Mouse (Mus musculus) forebrain, embryonic 15.5 days (tissue): Measurements from ENCODE around the gene Gm20431. TPM values are rescaled to one million over a fixed set of nuclear protein-coding genes. Genes with fewer than 3 reads are reported as not detected.

Experiments used
- ATAC-seq: fragments of 200-750 bp; cut with Nextera tagmentation; replicated peaks from 2 replicates; pipeline ENCODE4 v1.8.0; 2017; ENCODE audit warnings: mild to moderate bottlenecking, moderate TSS enrichment, moderate library complexity
- H3K27ac ChIP-seq: fragments of 300-500 bp; sonication (generic); replicated peaks from 2 replicates; pipeline ENCODE4 v1.5.1; 2015; ENCODE audit warnings: mild to moderate bottlenecking, inconsistent platforms
- H3K27me3 ChIP-seq: fragments of 300-500 bp; sonication (generic); 2 replicates; pipeline ENCODE4 v1.6.1; 2015; ENCODE audit warnings: inconsistent platforms
- H3K36me3 ChIP-seq: fragments of 300-500 bp; sonication (generic); 2 replicates; pipeline ENCODE4 v1.6.1; 2015; ENCODE audit warnings: mild to moderate bottlenecking, inconsistent platforms
- H3K4me1 ChIP-seq: fragments of 300-500 bp; sonication (generic); 2 replicates; pipeline ENCODE4 v1.6.1; 2015; ENCODE audit warnings: inconsistent platforms
- H3K4me2 ChIP-seq: fragments of 300-500 bp; sonication (generic); replicated peaks from 2 replicates; pipeline ENCODE4 v1.6.1; 2015; ENCODE audit warnings: mild to moderate bottlenecking, inconsistent platforms
- H3K4me3 ChIP-seq: fragments of 300-500 bp; sonication (generic); 2 replicates; pipeline ENCODE4 v1.5.1; 2015; ENCODE audit warnings: mild to moderate bottlenecking, inconsistent platforms
- H3K9ac ChIP-seq: fragments of 300-500 bp; sonication (generic); replicated peaks from 2 replicates; pipeline ENCODE4 v1.6.1; 2015; ENCODE audit warnings: mild to moderate bottlenecking, inconsistent platforms
- H3K9me3 ChIP-seq: fragments of 300-500 bp; sonication (generic); 2 replicates; pipeline ENCODE4 v1.6.1; 2016; ENCODE audit warnings: inconsistent platforms
- WGBS: fragments of 180-500 bp; shearing (Covaris S2); methylation state at CpG from one replicate; pipeline ENCODE4 v1.1.7; 2015; ENCODE audit warnings: mixed read lengths; 5-methylcytosine and 5-hydroxymethylcytosine counted together
- polyA plus RNA-seq: library from polyadenylated mRNA; unstranded; fragments of >200 nt; fragmentation: Nextera tagmentation; extraction: Ambion mirVana; gene quantifications from 2 replicates; pipeline ENCODE4 v1.2.1, GENCODE M21; 2015

The Gm20431 gene
- polyA plus RNA-seq, 1 experiment from 2014 or later = 12.3 TPM

- no peaks in the 10 kb centered on the region for H3K9me3 ChIP-seq
- H3K4me1 ChIP-seq = no peaks in the 10 kb centered on the region
- no peak overlapping the region for H3K27ac ChIP-seq
- no peaks in the 10 kb centered on the region for H3K36me3 ChIP-seq
- ATAC-seq = no peak
- H3K27me3 ChIP-seq = no peaks in the 10 kb centered on the region
- H3K4me2 ChIP-seq = no peak overlapping the region
- 20% methylated on average over 8 of the region's 8 CpGs for WGBS
- no peak overlapping the region for H3K9ac ChIP-seq
- H3K4me3 ChIP-seq = no peak overlapping the region
Measured at GRCm38 (mm10) chr2:167586041-167586440, 75.3 kb downstream of the Gm20431 start.

DNA sequence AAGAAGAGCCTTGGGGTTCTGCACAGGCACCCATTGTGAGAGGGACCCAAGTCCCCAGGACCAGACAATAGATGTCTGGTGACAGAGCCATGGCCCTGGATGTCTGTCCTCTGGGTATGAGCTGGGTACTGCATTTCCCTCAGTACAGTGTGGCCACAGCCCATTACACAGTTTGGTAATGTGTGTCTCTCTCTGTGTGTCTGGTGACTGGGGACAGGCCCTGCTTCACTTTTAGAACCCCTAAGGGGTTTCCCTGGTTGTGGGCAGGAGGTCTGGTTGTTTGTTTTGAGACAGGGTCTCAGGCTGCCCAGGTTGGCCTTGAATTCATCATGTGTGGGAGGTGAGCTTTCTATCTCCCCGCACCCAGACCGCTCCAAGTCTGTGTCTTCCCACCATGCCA is 76.0 kb downstream of the Gm20431 start:
- ATAC-seq = no peak
- WGBS = 75% methylated on average over 2 of the region's 2 CpGs
- Histone ChIP-seq H3K27me3 (no peaks in the 10 kb centered on the region), H3K4me2 (no peak overlapping the region), H3K4me3 (no peak overlapping the region), H3K36me3 (no peaks in the 10 kb centered on the region), H3K4me1 (no peaks in the 10 kb centered on the region), H3K27ac (no peak overlapping the region), H3K9ac (no peak overlapping the region), H3K9me3 (no peaks in the 10 kb centered on the region)

GRCm38 (mm10) chr2:167583161-167583952 is 77.9 kb downstream of the Gm20431 start:
- 60% methylated on average over 10 of the region's 10 CpGs for WGBS
- no peak for ATAC-seq
- H3K36me3 ChIP-seq = no peaks in the 10 kb centered on the region
- no peak overlapping the region for H3K4me2 ChIP-seq
- no peak overlapping the region for H3K9ac ChIP-seq
- H3K9me3 ChIP-seq = no peaks in the 10 kb centered on the region
- no peaks in the 10 kb centered on the region for H3K4me1 ChIP-seq
- no peak overlapping the region for H3K4me3 ChIP-seq
- H3K27ac ChIP-seq = no peak overlapping the region
- no peaks in the 10 kb centered on the region for H3K27me3 ChIP-seq

- H3K9ac ChIP-seq = no peak overlapping the region
- H3K4me2 ChIP-seq = no peak overlapping the region
- H3K9me3 ChIP-seq = no peaks in the 10 kb centered on the region
- no peak for ATAC-seq
- no peak overlapping the region for H3K27ac ChIP-seq
- H3K36me3 ChIP-seq = no peaks in the 10 kb centered on the region
- H3K4me3 ChIP-seq = no peak overlapping the region
- no peaks in the 10 kb centered on the region for H3K4me1 ChIP-seq
- H3K27me3 ChIP-seq = no peaks in the 10 kb centered on the region
- WGBS = 36% methylated on average over 5 of the region's 5 CpGs
Measured at GRCm38 (mm10) chr2:167578521-167578920, 82.8 kb downstream of the Gm20431 start.

DNA sequence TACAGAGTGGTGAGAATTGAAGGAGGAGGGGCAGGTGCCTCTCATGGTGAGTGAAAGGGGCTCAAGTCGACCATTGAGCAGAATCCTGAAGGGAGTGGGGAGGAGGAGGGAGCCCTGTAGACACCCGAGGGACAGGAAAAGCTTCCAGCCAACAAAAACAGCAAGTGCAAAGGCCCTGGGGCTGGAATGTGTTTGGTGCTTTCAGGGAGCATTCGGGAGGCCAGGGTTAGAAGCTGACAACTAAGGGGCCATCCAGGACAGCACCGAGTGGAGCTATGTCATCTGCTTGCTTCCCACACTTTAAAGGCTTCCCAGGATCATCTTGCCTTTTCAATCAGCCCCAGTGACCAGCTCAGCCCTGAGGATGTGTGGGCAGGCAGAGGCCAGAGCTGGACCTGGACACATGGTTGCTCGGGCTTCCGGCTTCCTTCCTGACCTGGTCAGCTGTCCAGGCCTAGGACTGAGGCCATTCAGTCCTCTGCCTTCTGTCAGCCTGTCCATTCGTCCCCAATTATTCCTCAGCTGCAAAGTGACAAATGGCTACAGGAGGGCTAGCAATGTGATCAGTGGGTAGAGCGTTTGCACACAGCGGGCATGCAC is 84.0 kb downstream of the Gm20431 start:
- no peak overlapping the region for H3K9ac ChIP-seq
- no peaks in the 10 kb centered on the region for H3K36me3 ChIP-seq
- 70% methylated on average over 9 of the region's 9 CpGs for WGBS
- no peak overlapping the region for H3K4me2 ChIP-seq
- H3K27me3 ChIP-seq = no peaks in the 10 kb centered on the region
- H3K9me3 ChIP-seq = no peaks in the 10 kb centered on the region
- H3K4me3 ChIP-seq = no peak overlapping the region
- no peak for ATAC-seq
- H3K27ac ChIP-seq = no peak overlapping the region
- H3K4me1 ChIP-seq = no peaks in the 10 kb centered on the region

GRCm38 (mm10) chr2:167576121-167576620 is 85.1 kb downstream of the Gm20431 start:
- no peak for ATAC-seq
- 91% methylated on average over 8 of the region's 8 CpGs for WGBS
- H3K36me3 ChIP-seq = no peaks in the 10 kb centered on the region
- no peak overlapping the region for H3K4me3 ChIP-seq
- H3K4me1 ChIP-seq = no peaks in the 10 kb centered on the region
- H3K27ac ChIP-seq = no peak overlapping the region
- no peaks in the 10 kb centered on the region for H3K27me3 ChIP-seq
- no peak overlapping the region for H3K4me2 ChIP-seq
- no peaks in the 10 kb centered on the region for H3K9me3 ChIP-seq
- no peak overlapping the region for H3K9ac ChIP-seq

DNA sequence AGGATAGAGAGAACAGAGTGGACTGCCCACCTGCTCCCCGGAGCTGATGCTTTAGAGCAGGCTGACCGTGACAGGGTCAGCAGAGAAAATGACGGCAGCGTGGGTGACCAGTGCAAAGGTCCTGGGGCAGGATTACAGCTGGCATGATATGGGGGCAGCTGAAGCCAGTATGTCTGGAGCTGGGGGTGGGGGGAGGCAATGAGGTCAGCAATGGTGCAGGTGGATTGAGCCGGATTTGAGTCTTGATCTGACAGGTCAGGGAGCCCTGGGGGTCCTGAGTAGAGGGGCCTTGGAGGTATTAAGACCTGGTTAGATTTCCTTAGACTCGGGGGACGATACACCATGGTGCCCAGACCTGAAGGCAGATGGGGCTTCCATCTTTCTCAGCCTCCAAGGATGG is 85.7 kb downstream of the Gm20431 start:
- H3K4me1 ChIP-seq = no peaks in the 10 kb centered on the region
- no peak overlapping the region for H3K4me3 ChIP-seq
- no peaks in the 10 kb centered on the region for H3K27me3 ChIP-seq
- no peak for ATAC-seq
- no peak overlapping the region for H3K9ac ChIP-seq
- H3K4me2 ChIP-seq = no peak overlapping the region
- 88% methylated on average over 7 of the region's 7 CpGs for WGBS
- no peaks in the 10 kb centered on the region for H3K9me3 ChIP-seq
- no peaks in the 10 kb centered on the region for H3K36me3 ChIP-seq
- no peak overlapping the region for H3K27ac ChIP-seq

GRCm38 (mm10) chr2:167574814-167575213 is 86.5 kb downstream of the Gm20431 start:
- 62% methylated on average over 9 of the region's 9 CpGs for WGBS

GRCm38 (mm10) chr2:167571442-167572220 is 89.7 kb downstream of the Gm20431 start:
- Histone ChIP-seq H3K27ac (no peak overlapping the region), H3K4me3 (no peak overlapping the region), H3K9me3 (no peaks in the 10 kb centered on the region), H3K9ac (no peak overlapping the region), H3K4me2 (no peak overlapping the region), H3K36me3 (no peaks in the 10 kb centered on the region), H3K4me1 (no peaks in the 10 kb centered on the region), H3K27me3 (no peaks in the 10 kb centered on the region)
- ATAC-seq = no peak
- WGBS = 87% methylated on average over 18 of the region's 18 CpGs

More at GRCm38 (mm10) chr2:167574814-167575213, 86.5 kb downstream of the Gm20431 start:
- Histone ChIP-seq H3K9me3 (no peaks in the 10 kb centered on the region), H3K4me3 (no peak overlapping the region), H3K4me1 (no peaks in the 10 kb centered on the region), H3K9ac (no peak overlapping the region), H3K27me3 (no peaks in the 10 kb centered on the region), H3K4me2 (no peak overlapping the region), H3K27ac (no peak overlapping the region), H3K36me3 (no peaks in the 10 kb centered on the region)
- ATAC-seq = no peak

DNA sequence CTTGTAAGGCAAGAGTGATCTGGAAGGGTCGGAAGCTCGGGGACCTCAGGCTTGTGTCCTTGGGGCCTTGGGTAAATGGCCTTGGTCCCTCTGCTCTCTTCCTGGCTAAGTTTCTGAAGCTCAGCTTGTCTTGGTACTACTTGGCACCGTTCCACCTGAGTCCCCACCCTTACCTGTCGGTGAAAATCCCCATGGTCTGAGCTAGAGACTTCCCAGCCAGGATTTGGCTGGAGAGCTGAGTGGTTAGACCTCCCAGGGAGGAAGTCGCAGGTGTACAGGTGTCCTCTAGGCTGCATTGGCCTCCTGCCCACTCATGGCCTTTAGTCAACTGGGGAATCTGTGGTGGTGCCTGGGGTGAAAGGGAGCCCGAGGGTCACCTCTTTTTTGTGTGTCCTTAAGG is 90.5 kb downstream of the Gm20431 start:
- Histone ChIP-seq H3K4me2 (no peak overlapping the region), H3K9me3 (no peaks in the 10 kb centered on the region), H3K4me3 (no peak overlapping the region), H3K27ac (no peak overlapping the region), H3K9ac (no peak overlapping the region), H3K27me3 (no peaks in the 10 kb centered on the region), H3K36me3 (no peaks in the 10 kb centered on the region), H3K4me1 (no peaks in the 10 kb centered on the region)
- 92% methylated on average over 6 of the region's 6 CpGs for WGBS
- ATAC-seq = no peak

DNA sequence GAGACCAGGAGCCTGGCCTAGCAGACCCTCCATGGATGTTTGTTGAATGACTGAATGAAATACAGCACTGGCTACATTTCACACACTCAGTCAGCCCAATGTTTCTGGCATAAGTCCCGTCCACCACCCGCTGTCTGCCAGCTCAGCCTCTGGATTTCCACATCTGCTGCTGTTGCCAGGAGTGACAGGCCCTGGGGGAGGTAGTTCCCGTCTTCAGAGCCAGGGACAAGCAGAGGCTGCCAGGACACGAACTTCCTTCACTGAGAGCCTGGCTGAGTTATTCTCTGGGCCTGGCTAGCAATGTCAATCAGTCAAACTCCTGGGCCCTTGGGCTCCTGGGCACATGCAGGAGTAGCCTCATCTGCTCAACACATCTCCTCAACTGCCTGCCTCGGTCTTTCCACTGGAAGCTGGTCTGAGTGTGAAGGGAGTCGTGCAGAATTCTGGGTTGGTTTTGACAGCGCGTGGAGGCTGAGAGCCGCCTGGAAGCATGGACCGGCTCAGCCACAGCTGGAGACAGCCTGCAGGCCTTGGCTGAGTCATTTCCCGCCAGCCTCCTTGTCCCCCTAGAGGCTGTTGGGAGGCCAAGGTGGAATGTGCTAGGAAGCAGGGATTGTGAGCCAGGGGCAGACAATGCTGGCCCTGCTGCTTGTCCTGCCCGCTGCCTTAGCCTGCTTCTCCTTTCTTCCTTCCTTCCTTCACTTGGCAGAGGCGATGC is 91.2 kb downstream of the Gm20431 start:
- no peaks in the 10 kb centered on the region for H3K27me3 ChIP-seq
- 72% methylated on average over 13 of the region's 13 CpGs for WGBS
- no peak for ATAC-seq
- H3K9me3 ChIP-seq = no peaks in the 10 kb centered on the region
- no peak overlapping the region for H3K4me3 ChIP-seq
- H3K9ac ChIP-seq = no peak overlapping the region
- H3K4me2 ChIP-seq = no peak overlapping the region
- H3K36me3 ChIP-seq = no peaks in the 10 kb centered on the region
- no peaks in the 10 kb centered on the region for H3K4me1 ChIP-seq
- H3K27ac ChIP-seq = no peak overlapping the region
